Mouse (Mus musculus) embryonic facial prominence, embryonic 14.5 days (tissue): ENCODE measurements around the gene Tcea3. TPM values are rescaled to one million over a fixed set of nuclear protein-coding genes. Genes with fewer than 3 reads are reported as not detected.

Experiments used
- ATAC-seq: fragments of 200-750 bp; cut with Nextera tagmentation; 2 replicates; pipeline ENCODE4 v1.8.0; 2017; ENCODE audit warnings: low read depth, moderate number of reproducible peaks, moderate TSS enrichment
- DNase-seq: peaks from one replicate; pipeline ENCODE4 v3.0.0-alpha.2; 2015; ENCODE audit warnings: low spot score
- H3K27ac ChIP-seq: fragments of 300-500 bp; sonication (generic); replicated peaks from 2 replicates; pipeline ENCODE4 v1.5.1; 2014; ENCODE audit warnings: low read depth, mild to moderate bottlenecking, low read length, moderate library complexity
- H3K27me3 ChIP-seq: fragments of 300-500 bp; sonication (generic); replicated peaks from 2 replicates; pipeline ENCODE4 v1.6.1; 2014; ENCODE audit warnings: low read length; ENCODE audit not compliant: control insufficient read depth, insufficient read depth
- H3K36me3 ChIP-seq: fragments of 300-500 bp; sonication (generic); 2 replicates; pipeline ENCODE4 v1.6.1; 2014; ENCODE audit warnings: low read length, mixed read lengths; ENCODE audit not compliant: control insufficient read depth, insufficient read depth
- H3K4me1 ChIP-seq: fragments of 300-500 bp; sonication (generic); 2 replicates; pipeline ENCODE4 v1.6.1; 2014; ENCODE audit warnings: antibody characterized with exemption, low read length; ENCODE audit not compliant: control insufficient read depth, insufficient read depth
- H3K4me2 ChIP-seq: fragments of 300-500 bp; sonication (generic); 2 replicates; pipeline ENCODE4 v1.6.1; 2014; ENCODE audit warnings: low read depth, mild to moderate bottlenecking, low read length, moderate library complexity, mixed read lengths
- H3K4me3 ChIP-seq: fragments of 300-500 bp; sonication (generic); 2 replicates; pipeline ENCODE4 v1.5.1; 2014; ENCODE audit warnings: low read depth, mild to moderate bottlenecking, low read length
- H3K9ac ChIP-seq: fragments of 300-500 bp; sonication (generic); 2 replicates; pipeline ENCODE4 v1.6.1; 2014; ENCODE audit warnings: low read depth, mild to moderate bottlenecking, low read length, moderate library complexity, mixed read lengths
- H3K9me3 ChIP-seq: fragments of 300-500 bp; sonication (generic); 2 replicates; pipeline ENCODE4 v1.6.1; 2016; ENCODE audit warnings: low read length; ENCODE audit not compliant: control insufficient read depth
- WGBS: fragments of 180-500 bp; shearing (Covaris S2); extraction: QIAGEN DNeasy Blood & Tissue Kit; methylation state at CpG from one replicate; pipeline ENCODE4 v1.1.7; 2014; 5-methylcytosine and 5-hydroxymethylcytosine counted together
- polyA plus RNA-seq: library from polyadenylated mRNA; unstranded; fragments of >200 nt; fragmentation: Nextera tagmentation; extraction: Ambion mirVana; gene quantifications from 2 replicates; pipeline ENCODE4 v1.2.1, GENCODE M21; 2014

Gene Tcea3
- polyA plus RNA-seq, 1 experiment from 2014 or later, result 27.2 TPM

DNA sequence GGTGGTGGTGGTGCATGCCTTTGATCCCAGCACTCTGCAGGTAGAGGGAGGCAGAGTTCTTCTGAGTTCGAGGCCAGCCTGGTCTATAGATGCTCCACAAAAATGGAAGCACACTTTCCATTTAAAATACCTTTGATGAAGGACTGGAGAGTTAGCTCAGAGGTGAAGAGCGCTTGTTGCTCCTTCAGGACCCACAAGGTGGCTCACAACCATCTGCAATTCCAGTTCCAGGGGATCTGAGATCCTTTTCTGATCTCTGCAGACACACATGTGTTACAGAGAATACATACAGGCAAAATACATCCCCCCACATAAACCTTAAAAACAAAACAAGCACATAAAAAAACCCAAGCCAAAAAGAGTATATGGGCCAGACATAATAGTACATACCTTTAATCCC is 60.8 kb downstream of the Tcea3 start:
- ATAC-seq (no peak), DNase-seq (no peak)
- H3K9me3 ChIP-seq, result no peaks in the 10 kb centered on the region
- no peak overlapping the region for H3K4me2 ChIP-seq
- no peak overlapping the region for H3K27ac ChIP-seq
- no peaks in the 10 kb centered on the region for H3K36me3 ChIP-seq
- H3K4me1 ChIP-seq, result peaks cover 14% of the 10 kb centered on the region
- no peaks in the 10 kb centered on the region for H3K27me3 ChIP-seq
- WGBS, result 71% methylated on average over 2 of the region's 2 CpGs
- H3K9ac ChIP-seq, result no peak overlapping the region
- no peak overlapping the region for H3K4me3 ChIP-seq

DNA sequence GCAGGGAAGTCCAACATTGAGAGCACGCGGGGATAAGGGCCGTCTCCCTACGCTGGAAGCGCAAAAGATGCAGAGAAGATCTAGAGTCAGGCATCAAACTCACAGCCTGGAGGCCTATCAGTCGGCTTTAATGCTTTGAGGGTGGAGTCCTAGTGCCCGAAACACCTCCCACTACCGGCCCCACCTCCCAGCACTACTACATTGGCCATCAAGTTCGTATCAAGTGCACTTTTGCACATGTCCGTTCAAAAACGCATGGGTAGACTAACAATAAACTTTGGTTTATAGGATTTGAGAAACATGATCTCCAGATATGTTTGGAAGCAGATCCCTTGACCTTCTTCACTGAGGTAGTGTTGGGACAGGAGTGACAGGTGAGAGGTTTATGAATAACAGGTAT is 62.3 kb downstream of the Tcea3 start:
- ATAC-seq (no peak; the same call in 1 of the 2 replicates), DNase-seq (peak; percentile 82)
- peak overlapping the region; percentile 61 for H3K4me2 ChIP-seq
- H3K27me3 ChIP-seq, result no peaks in the 10 kb centered on the region
- no peaks in the 10 kb centered on the region for H3K9me3 ChIP-seq
- H3K4me3 ChIP-seq, result peak overlapping the region; percentile 98
- H3K27ac ChIP-seq, result peak overlapping the region; percentile 94
- peaks cover 25% of the 10 kb centered on the region for H3K4me1 ChIP-seq
- peak overlapping the region; percentile 99; the same call in 1 of the 2 replicates for H3K9ac ChIP-seq
- H3K36me3 ChIP-seq, result no peaks in the 10 kb centered on the region
- 4% methylated on average over 11 of the region's 11 CpGs for WGBS

DNA sequence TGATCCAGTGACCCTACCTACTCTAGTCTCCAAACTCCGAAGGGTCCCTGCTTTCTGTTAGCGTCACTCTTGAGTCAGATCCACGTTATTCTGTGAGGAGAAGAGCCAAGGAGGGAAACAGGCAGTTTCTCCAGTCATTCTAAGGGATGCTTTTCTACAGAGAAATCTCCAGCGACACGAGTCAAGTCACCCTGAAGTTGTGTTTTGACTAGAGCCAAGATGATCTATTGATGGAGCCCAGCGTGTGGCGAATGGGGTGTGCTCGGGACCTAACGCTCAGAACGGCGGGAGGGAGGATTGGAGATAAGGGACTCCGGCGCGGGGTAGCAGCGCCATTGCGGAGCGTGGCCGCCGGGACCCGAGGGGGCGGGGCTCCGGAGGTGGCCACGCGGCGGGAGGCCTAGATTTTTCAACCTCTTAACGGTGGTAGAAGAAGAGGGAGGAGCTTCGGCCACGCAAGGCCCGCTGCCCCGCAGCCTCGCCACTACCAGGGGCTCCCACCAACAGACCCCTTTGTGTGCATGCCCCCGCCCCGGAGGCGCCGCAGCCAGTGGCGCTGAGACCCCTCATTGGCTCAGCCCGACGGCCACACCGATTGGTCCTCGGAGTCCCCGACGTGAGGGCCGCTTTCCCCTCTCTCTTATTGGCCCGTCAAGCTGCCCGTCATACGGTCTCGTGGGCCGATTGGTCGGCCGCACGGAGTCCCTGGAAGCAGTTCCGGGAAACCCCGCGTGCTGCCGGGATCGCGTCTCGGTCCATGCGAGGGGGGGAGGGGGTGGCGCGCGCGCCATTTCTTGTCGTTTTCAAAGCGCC is 62.9 kb downstream of the Tcea3 start, which contains the start of gene Hnrnpr:
TSS of gene Hnrnpr (plus strand) at position 714 of the 813 bp plus-strand sequence.
- H3K4me1 ChIP-seq, result peaks cover 29% of the 10 kb centered on the region
- H3K9me3 ChIP-seq, result no peaks in the 10 kb centered on the region
- peak; percentile 99 for ATAC-seq
- H3K9ac ChIP-seq, result peak within 1 kb of the TSS; percentile 99
- peak; percentile 100 for DNase-seq
- H3K27ac ChIP-seq, result peak within 1 kb of the TSS; percentile 94
- no peaks in the 10 kb centered on the region for H3K36me3 ChIP-seq
- peak within 1 kb of the TSS; percentile 98 for H3K4me3 ChIP-seq
- under 1% methylated on average over 33 of the region's 65 CpGs for WGBS
- no peaks in the 10 kb centered on the region for H3K27me3 ChIP-seq
- peak within 1 kb of the TSS; percentile 66 for H3K4me2 ChIP-seq

DNA sequence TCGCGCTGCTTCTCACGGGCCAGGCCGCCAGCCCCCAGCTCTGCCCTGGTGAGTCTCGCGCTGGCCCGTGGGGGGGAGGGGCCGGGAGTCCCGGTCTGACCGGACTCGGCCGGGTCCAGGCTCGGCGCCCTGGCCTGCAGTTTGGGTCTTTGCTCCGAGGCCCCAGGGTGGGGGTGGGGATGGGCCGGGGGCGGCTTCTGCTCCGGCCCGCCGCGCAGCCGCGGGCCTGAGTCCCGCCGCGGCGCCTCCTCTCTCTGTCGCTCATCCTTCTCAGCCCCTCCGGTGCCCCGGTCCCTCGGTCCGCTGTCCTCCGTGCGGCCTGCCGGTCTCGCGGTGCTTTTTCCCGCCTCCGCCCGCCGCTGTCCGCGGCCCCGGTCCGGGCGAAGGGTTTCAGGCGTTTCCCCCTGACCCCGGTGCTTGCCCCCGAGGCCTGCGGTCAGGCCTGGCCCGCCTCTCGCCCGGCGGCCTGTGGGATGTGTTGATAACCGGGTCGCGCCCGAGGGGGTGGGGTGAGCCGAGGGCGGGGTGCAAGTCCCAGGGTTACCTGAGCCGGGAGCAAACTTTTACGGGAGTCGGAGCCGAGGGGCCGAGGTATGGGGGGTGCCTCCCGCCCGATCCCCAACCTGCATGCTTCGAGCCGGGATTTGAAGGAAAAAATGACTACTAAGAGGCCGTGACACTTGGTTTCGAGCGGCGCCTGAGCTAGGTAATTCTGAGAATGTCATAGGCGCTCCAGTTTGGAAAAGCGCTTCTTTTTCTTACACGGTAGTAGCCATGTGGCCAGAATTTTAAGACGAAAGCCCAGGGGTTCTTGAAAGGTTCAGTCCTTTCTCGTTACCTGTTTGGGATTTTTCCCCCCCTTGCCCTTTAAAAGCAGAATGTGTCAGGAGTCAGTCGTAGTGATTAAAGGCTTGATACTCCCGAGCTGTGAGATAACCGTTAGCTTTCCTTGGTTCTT is 63.8 kb downstream of the Tcea3 start:
- peaks cover 29% of the 10 kb centered on the region for H3K4me1 ChIP-seq
- no peaks in the 10 kb centered on the region for H3K27me3 ChIP-seq
- H3K9ac ChIP-seq, result peak overlapping the region; percentile 99
- peak overlapping the region; percentile 66 for H3K4me2 ChIP-seq
- H3K4me3 ChIP-seq, result peak overlapping the region; percentile 98
- H3K9me3 ChIP-seq, result no peaks in the 10 kb centered on the region
- peak; percentile 60 for DNase-seq
- H3K27ac ChIP-seq, result peak overlapping the region; percentile 94
- under 1% methylated on average over 46 of the region's 81 CpGs for WGBS
- ATAC-seq, result no peak
- peaks cover 2% of the 10 kb centered on the region for H3K36me3 ChIP-seq

DNA sequence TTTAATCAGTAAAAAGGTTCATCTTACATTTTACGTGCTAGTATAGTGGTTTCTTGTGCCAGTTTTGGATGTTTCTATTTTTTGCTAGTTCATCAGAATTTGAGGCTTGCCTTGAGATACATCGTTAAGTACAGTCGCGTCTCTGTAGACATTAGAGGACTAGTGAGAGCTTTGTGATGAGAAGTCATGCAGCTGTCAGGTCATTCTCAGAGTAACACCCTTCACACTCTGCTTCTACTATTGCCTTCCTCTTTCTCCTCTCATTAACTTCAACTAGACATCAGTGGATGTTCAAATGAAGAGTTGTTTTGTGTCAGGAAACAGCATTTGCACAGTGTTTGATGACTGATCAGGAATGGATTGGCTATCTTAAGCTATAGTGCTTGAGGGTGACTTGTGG is 65.1 kb downstream of the Tcea3 start:
- ATAC-seq (no peak), DNase-seq (no peak)
- peaks cover 14% of the 10 kb centered on the region for H3K36me3 ChIP-seq
- H3K4me1 ChIP-seq, result peaks cover 29% of the 10 kb centered on the region
- H3K4me3 ChIP-seq, result peak overlapping the region; percentile 98
- H3K27ac ChIP-seq, result no peak overlapping the region
- WGBS, result 9% methylated on average over 4 of the region's 4 CpGs
- peak overlapping the region; percentile 99 for H3K9ac ChIP-seq
- H3K4me2 ChIP-seq, result peak overlapping the region; percentile 66
- no peaks in the 10 kb centered on the region for H3K9me3 ChIP-seq
- H3K27me3 ChIP-seq, result no peaks in the 10 kb centered on the region

DNA sequence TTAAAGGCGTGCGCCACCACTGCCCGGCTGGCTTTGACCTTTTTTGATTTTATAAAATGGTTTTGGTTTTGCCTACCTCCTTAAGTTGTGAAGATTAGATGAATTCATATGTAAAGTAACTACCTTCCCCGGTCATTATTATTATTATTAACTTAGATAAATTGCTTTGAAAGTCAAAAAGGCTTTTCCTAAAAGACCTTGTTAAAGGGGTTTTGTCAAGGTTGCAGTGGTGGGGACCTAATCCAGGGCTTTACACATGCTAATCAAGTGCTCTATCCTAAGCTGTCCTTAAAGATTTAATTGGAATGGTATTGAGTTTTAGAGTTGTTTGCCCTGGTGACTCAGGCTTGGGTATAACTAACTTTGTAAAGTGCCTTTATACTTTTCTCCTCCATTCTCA is 70.1 kb downstream of the Tcea3 start:
- Histone ChIP-seq H3K9me3 (no peaks in the 10 kb centered on the region), H3K4me2 (no peak overlapping the region), H3K4me3 (no peak overlapping the region), H3K4me1 (peaks cover 21% of the 10 kb centered on the region), H3K27ac (no peak overlapping the region), H3K36me3 (peaks cover 64% of the 10 kb centered on the region), H3K27me3 (no peaks in the 10 kb centered on the region), H3K9ac (no peak overlapping the region)
- no peak for ATAC-seq
- 89% methylated on average over 4 of the region's 4 CpGs for WGBS
- no peak for DNase-seq

DNA sequence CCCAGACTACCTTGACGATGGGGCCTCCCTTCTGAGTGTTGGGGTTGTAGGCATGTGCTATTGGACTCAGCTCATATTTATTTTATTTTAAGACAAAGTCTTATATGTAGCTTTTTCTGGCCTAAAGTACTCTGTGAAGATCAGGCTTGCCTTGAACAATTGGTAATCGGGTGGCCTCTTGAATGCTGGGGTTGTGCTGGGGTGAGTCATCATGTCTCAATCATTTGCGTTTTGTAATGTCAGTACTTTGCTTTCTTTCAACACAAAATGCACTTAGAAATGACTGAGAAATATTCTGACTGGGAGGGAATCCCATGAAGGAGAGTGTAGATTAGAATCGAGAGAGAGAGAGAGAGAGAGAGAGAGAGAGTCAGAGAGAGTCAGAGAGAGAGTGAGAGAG is 72.5 kb downstream of the Tcea3 start:
- Histone ChIP-seq H3K9me3 (no peaks in the 10 kb centered on the region), H3K36me3 (peaks cover 83% of the 10 kb centered on the region), H3K4me3 (no peak overlapping the region), H3K4me1 (peaks cover 2% of the 10 kb centered on the region), H3K27me3 (no peaks in the 10 kb centered on the region), H3K27ac (no peak overlapping the region), H3K9ac (no peak overlapping the region), H3K4me2 (no peak overlapping the region)
- DNase-seq (no peak), ATAC-seq (no peak)
- WGBS, result 79% methylated on average over 4 of the region's 4 CpGs

DNA sequence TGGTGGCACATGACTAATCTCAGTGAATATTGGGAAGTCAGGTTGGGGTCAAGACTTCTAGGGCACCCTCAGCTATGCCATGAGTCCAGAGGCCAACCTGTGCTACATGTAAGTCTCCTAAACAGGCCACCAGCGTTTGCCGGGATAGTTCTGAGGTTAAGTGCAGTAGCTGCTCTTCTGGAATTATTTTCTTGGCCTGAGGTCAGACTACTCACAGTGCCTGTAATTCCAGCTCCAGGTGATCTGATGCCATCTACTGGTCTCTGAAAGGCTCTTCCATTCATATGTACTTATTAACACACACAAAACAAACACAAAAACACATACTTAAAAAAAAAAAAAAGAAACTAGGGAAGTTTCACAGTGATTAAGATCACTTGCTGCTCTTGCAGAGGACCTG is 76.7 kb downstream of the Tcea3 start:
- no peak overlapping the region for H3K4me2 ChIP-seq
- 40% methylated on average over 2 of the region's 2 CpGs for WGBS
- H3K4me1 ChIP-seq, result no peaks in the 10 kb centered on the region
- H3K27me3 ChIP-seq, result no peaks in the 10 kb centered on the region
- DNase-seq (peak; percentile 31), ATAC-seq (no peak)
- H3K9me3 ChIP-seq, result no peaks in the 10 kb centered on the region
- no peak overlapping the region for H3K9ac ChIP-seq
- H3K4me3 ChIP-seq, result no peak overlapping the region
- no peak overlapping the region for H3K27ac ChIP-seq
- H3K36me3 ChIP-seq, result peaks cover 89% of the 10 kb centered on the region
